Mouse (Mus musculus) liver, embryonic 14.5 days (tissue): ENCODE data around the gene Abtb2. TPM values are rescaled to one million over a fixed set of nuclear protein-coding genes. Genes with fewer than 3 reads are reported as not detected.

Source experiments
- ATAC-seq: fragments of 200-750 bp; cut with Nextera tagmentation; 2 replicates; pipeline ENCODE4 v1.8.0; 2017; ENCODE audit warnings: moderate number of reproducible peaks, mild to moderate bottlenecking, moderate library complexity; ENCODE audit not compliant: insufficient read depth
- DNase-seq, 3 experiments: peaks; one replicate each; pipeline ENCODE4 v3.0.0-alpha.2; 2012 to 2013; ENCODE audit warnings: low read depth in 3 of 3, low spot score in 3 of 3
- H3K27ac ChIP-seq: fragments of 300-500 bp; sonication (generic); 2 replicates; pipeline ENCODE4 v1.5.1; 2014; ENCODE audit warnings: moderate library complexity, mild to moderate bottlenecking, control low read depth, inconsistent platforms
- H3K27me3 ChIP-seq: fragments of 300-500 bp; sonication (generic); 2 replicates; pipeline ENCODE4 v1.6.1; 2014; ENCODE audit warnings: mild to moderate bottlenecking, low read length, moderate library complexity; ENCODE audit not compliant: control insufficient read depth, insufficient read depth
- H3K36me3 ChIP-seq: fragments of 300-500 bp; sonication (generic); replicated peaks from 2 replicates; pipeline ENCODE4 v1.6.1; 2014; ENCODE audit warnings: low read depth; ENCODE audit not compliant: control insufficient read depth, insufficient read depth
- H3K4me1 ChIP-seq, 2 experiments: fragments of 200-500 bp in 1 of 2; fragments of 300-500 bp in 1 of 2; sonication (generic) in 1 of 2; replicated peaks; 2 replicates each; pipeline ENCODE4 v1.6.1; 2012 to 2014; ENCODE audit warnings: antibody characterized with exemption in 1 of 2, inconsistent platforms in 1 of 2, low read length in 1 of 2; ENCODE audit not compliant: control insufficient read depth in 2 of 2, insufficient read depth in 2 of 2
- H3K4me2 ChIP-seq: fragments of 300-500 bp; sonication (generic); 2 replicates; pipeline ENCODE4 v1.6.1; 2014; ENCODE audit warnings: low read depth, mild to moderate bottlenecking, control low read depth, moderate library complexity
- H3K4me3 ChIP-seq, 2 experiments: fragments of 200-500 bp in 1 of 2; fragments of 300-500 bp in 1 of 2; sonication (generic) in 1 of 2; 2 replicates each; pipeline ENCODE4 v1.5.1; 2012 to 2014; ENCODE audit warnings: low read depth in 2 of 2, low read length in 2 of 2, mild to moderate bottlenecking in 2 of 2, control low read depth in 1 of 2, inconsistent platforms in 1 of 2, moderate library complexity in 1 of 2; ENCODE audit not compliant: insufficient read depth in 1 of 2
- H3K9ac ChIP-seq: fragments of 300-500 bp; sonication (generic); replicated peaks from 2 replicates; pipeline ENCODE4 v1.6.1; 2014; ENCODE audit warnings: mild to moderate bottlenecking, control low read depth, moderate library complexity
- H3K9me3 ChIP-seq: fragments of 300-500 bp; sonication (generic); 2 replicates; pipeline ENCODE4 v1.6.1; 2016; ENCODE audit warnings: low read length, mixed read lengths; ENCODE audit not compliant: control insufficient read depth
- CTCF ChIP-seq: IDR thresholded peaks from 2 replicates; pipeline ENCODE4 v1.5.1; 2016; ENCODE audit warnings: antibody characterized with exemption, low read depth, control low read depth
- EP300 ChIP-seq: IDR thresholded peaks from 2 replicates; pipeline ENCODE4 v1.6.1; 2016; ENCODE audit warnings: antibody characterized with exemption, low read depth
- WGBS: fragments of 180-500 bp; shearing (Covaris S2); extraction: QIAGEN DNeasy Blood & Tissue Kit; methylation state at CpG from one replicate; pipeline ENCODE4 v1.1.7; 2014; ENCODE audit not compliant: insufficient replicate concordance; 5-methylcytosine and 5-hydroxymethylcytosine counted together
- polyA plus RNA-seq, 2 experiments: library from polyadenylated mRNA; depleted of rRNA in 1 of 2; stranded (reverse) in 1 of 2; unstranded in 1 of 2; fragments of >200 nt; fragmentation: Nextera tagmentation in 1 of 2; extraction: Ambion mirVana in 1 of 2; gene quantifications; 2 replicates each; pipeline versions ENCODE4 v1.2.1 to v1.2.3; 2012 to 2014

Abtb2 gene
- polyA plus RNA-seq, 2 experiments = 1.2 to 1.7 TPM

- TF ChIP-seq EP300 (no peak), CTCF (no peak)
- H3K4me3 ChIP-seq = no peak overlapping the region
These were observed 121.8 kb downstream of the Abtb2 start for GRCm38 (mm10) chr2:103687888-103688287.

GRCm38 (mm10) chr2:103690425-103690824, 124.3 kb downstream of the Abtb2 start:
- no peaks in the 10 kb centered on the region for H3K27me3 ChIP-seq
- DNase-seq (no peak), ATAC-seq (no peak)
- no peak overlapping the region for H3K27ac ChIP-seq
- H3K36me3 ChIP-seq = no peaks in the 10 kb centered on the region
- no peak overlapping the region for H3K9ac ChIP-seq
- no peak overlapping the region for H3K4me3 ChIP-seq
- H3K9me3 ChIP-seq = no peaks in the 10 kb centered on the region
- TF ChIP-seq EP300 (no peak), CTCF (no peak)
- no peaks in the 10 kb centered on the region for H3K4me1 ChIP-seq
- WGBS = 28% methylated on average over 6 of the region's 6 CpGs
- no peak overlapping the region for H3K4me2 ChIP-seq

More at GRCm38 (mm10) chr2:103687888-103688287, 121.8 kb downstream of the Abtb2 start:
- Histone ChIP-seq H3K9me3 (no peaks in the 10 kb centered on the region), H3K9ac (no peak overlapping the region), H3K4me1 (no peaks in the 10 kb centered on the region), H3K36me3 (no peaks in the 10 kb centered on the region), H3K27ac (no peak overlapping the region), H3K4me2 (no peak overlapping the region), H3K27me3 (no peaks in the 10 kb centered on the region)
- no peak for DNase-seq
- no peak for ATAC-seq

GRCm38 (mm10) chr2:103690828-103691227, 124.7 kb downstream of the Abtb2 start:
- Histone ChIP-seq H3K27me3 (no peaks in the 10 kb centered on the region), H3K4me3 (no peak overlapping the region), H3K4me1 (no peaks in the 10 kb centered on the region), H3K9ac (no peak overlapping the region), H3K27ac (no peak overlapping the region), H3K4me2 (no peak overlapping the region), H3K9me3 (no peaks in the 10 kb centered on the region), H3K36me3 (no peaks in the 10 kb centered on the region)
- ATAC-seq (no peak), DNase-seq (no peak)
- no peak for TF ChIP-seq EP300
- no peak for TF ChIP-seq CTCF
- 49% methylated on average over 5 of the region's 5 CpGs for WGBS

GRCm38 (mm10) chr2:103691278-103691677, 125.2 kb downstream of the Abtb2 start:
- Histone ChIP-seq H3K9ac (no peak overlapping the region), H3K27me3 (no peaks in the 10 kb centered on the region), H3K4me2 (no peak overlapping the region), H3K4me1 (no peaks in the 10 kb centered on the region), H3K36me3 (no peaks in the 10 kb centered on the region), H3K9me3 (no peaks in the 10 kb centered on the region), H3K4me3 (no peak overlapping the region), H3K27ac (no peak overlapping the region)
- WGBS = 47% methylated on average over 1 of the region's 1 CpGs
- DNase-seq = no peak
- no peak for ATAC-seq
- TF ChIP-seq EP300 = no peak
- TF ChIP-seq CTCF = no peak

- no peak overlapping the region for H3K9ac ChIP-seq
- no peak for TF ChIP-seq EP300
- no peak for TF ChIP-seq CTCF
- no peaks in the 10 kb centered on the region for H3K4me1 ChIP-seq
- WGBS = 53% methylated on average over 1 of the region's 1 CpGs
- H3K27ac ChIP-seq = no peak overlapping the region
- H3K4me3 ChIP-seq = no peak overlapping the region
- H3K36me3 ChIP-seq = no peaks in the 10 kb centered on the region
- DNase-seq = no peak
- ATAC-seq = no peak
- no peak overlapping the region for H3K4me2 ChIP-seq
- no peaks in the 10 kb centered on the region for H3K9me3 ChIP-seq
- no peaks in the 10 kb centered on the region for H3K27me3 ChIP-seq
These were observed 126.7 kb downstream of the Abtb2 start for GRCm38 (mm10) chr2:103692810-103693209.
